ENCODE assay signal across 9 mouse cellular contexts in the genomic region with DNA sequence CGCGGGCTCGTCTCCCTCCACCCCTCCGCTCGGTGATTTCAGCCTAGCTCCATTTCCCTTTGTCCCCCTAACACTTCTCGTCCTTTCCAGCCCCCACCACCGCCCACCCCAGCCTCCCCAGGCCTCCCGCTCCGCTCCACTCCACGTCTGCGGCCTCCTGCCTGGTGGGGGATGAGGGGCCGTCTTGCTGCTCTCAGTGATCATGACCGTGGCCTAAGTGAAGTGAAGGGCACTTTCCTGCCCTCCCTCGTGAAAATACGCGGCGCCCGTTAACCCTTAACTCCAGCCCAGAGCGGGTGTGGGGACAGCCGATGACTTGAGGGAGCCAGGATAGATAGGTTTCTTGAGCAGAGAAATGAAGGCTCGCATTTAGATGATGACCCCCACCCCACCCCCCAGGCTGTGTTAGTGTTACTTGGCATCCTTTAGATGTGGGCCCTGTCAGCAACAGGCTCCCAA. TPM values are rescaled to one million over a fixed set of nuclear protein-coding genes. Genes with fewer than 3 reads are reported as not detected.
DNase-seq lines count a peak whose midpoint lies in the region; ATAC-seq lines count a peak whose summit lies in the region.
"Had no signal": no experiment of that assay in that cellular context is flagged by ENCODE, and none has a peak within 500 bp of the region (broad histone marks: within the 10 kb centered on the region; RNA-seq: fewer than 3 reads in every experiment).

No protein-coding gene starts in this region.

- WGBS in hindbrain, embryonic 16.5 days: under 1% methylated on average over 21 of the region's 21 CpGs
- WGBS in liver, embryonic 12.5 days (ENCODE audit: insufficient replicate concordance): under 1% methylated on average over 21 of the region's 21 CpGs
- under 1% methylated on average over 21 of the region's 21 CpGs for WGBS in neural tube, embryonic 13.5 days

- H3K4me2 ChIP-seq in hindbrain, embryonic 16.5 days (ENCODE audit: low read length): peak overlapping the region; percentile 92
- peak overlapping the region; percentile 94 for H3K4me2 ChIP-seq in liver, embryonic 12.5 days
- H3K4me2 ChIP-seq in neural tube, embryonic 13.5 days: peak overlapping the region; percentile 94

- peaks cover 2% of the 10 kb centered on the region for H3K36me3 ChIP-seq in hindbrain, embryonic 16.5 days (ENCODE audit: control insufficient read depth, insufficient read depth, low read length)
- peaks cover 35% of the 10 kb centered on the region for H3K36me3 ChIP-seq in liver, embryonic 12.5 days
- H3K36me3 ChIP-seq in neural tube, embryonic 13.5 days: peaks cover 31% of the 10 kb centered on the region

- DNase-seq in gastrocnemius, postnatal 14 days: peak; percentile 18
- DNase-seq in gastrocnemius, postnatal 36 days: no peak
- peak; percentile 38 to 42 for DNase-seq in adrenal gland, postnatal 36 days
- no peak for DNase-seq in right cerebral cortex, adult 18-20 months

- ATAC-seq in erythroid progenitor cell, adult 5-6 weeks (replicated peaks; ENCODE audit: low FRiP score, poor library complexity, severe bottlenecking): 0 out of 2 replicates have a peak, but pooled peaks have one; percentile 28
- ATAC-seq in hindbrain, embryonic 16.5 days: no peak
- ATAC-seq in liver, embryonic 12.5 days: no peak
- ATAC-seq in neural tube, embryonic 13.5 days (ENCODE audit: low read depth): no peak

- no peaks in the 10 kb centered on the region for H3K9me3 ChIP-seq in hindbrain, embryonic 16.5 days (ENCODE audit: control insufficient read depth, low read length)
- no peaks in the 10 kb centered on the region for H3K9me3 ChIP-seq in liver, embryonic 12.5 days (replicated peaks)
- no peaks in the 10 kb centered on the region for H3K9me3 ChIP-seq in neural tube, embryonic 13.5 days

- peak overlapping the region; percentile 92 for H3K9ac ChIP-seq in hindbrain, embryonic 16.5 days (ENCODE audit: low read depth, low read length)
- H3K9ac ChIP-seq in liver, embryonic 12.5 days: peak overlapping the region; percentile 97
- peak overlapping the region; percentile 97 for H3K9ac ChIP-seq in neural tube, embryonic 13.5 days

- H3K4me3 ChIP-seq in hindbrain, embryonic 16.5 days (ENCODE audit: low read length): peak overlapping the region; percentile 87
- H3K4me3 ChIP-seq in liver, embryonic 12.5 days: peak overlapping the region; percentile 92
- H3K4me3 ChIP-seq in neural tube, embryonic 13.5 days: peak overlapping the region; percentile 97

- intact Hi-C loops in gastrocnemius, postnatal 14 days (cut with DNase I; ENCODE audit: low total_unique reads): no loop called here
- intact Hi-C loops in gastrocnemius, postnatal 36 days (cut with DNase I): no loop called here

- peak overlapping the region; percentile 98 for H3K27ac ChIP-seq in hindbrain, embryonic 16.5 days (ENCODE audit: low read depth, low read length)
- peak overlapping the region; percentile 93 for H3K27ac ChIP-seq in liver, embryonic 12.5 days
- peak overlapping the region; percentile 97 for H3K27ac ChIP-seq in neural tube, embryonic 13.5 days (replicated peaks)

- H3K4me1 ChIP-seq in hindbrain, embryonic 16.5 days (ENCODE audit: control insufficient read depth, insufficient read depth, low read depth, low read length): peaks cover 37% of the 10 kb centered on the region
- peaks cover 74% of the 10 kb centered on the region for H3K4me1 ChIP-seq in liver, embryonic 12.5 days
- H3K4me1 ChIP-seq in neural tube, embryonic 13.5 days (replicated peaks): peaks cover 55% of the 10 kb centered on the region

- H3K27me3 ChIP-seq in hindbrain, embryonic 16.5 days (replicated peaks; ENCODE audit: control insufficient read depth, insufficient read depth, low read length): no peaks in the 10 kb centered on the region
- H3K27me3 ChIP-seq in liver, embryonic 12.5 days (replicated peaks): peaks cover 16% of the 10 kb centered on the region
- no peaks in the 10 kb centered on the region for H3K27me3 ChIP-seq in neural tube, embryonic 13.5 days
- H3K27me3 ChIP-seq: Patski had no signal

RNA-seq across cellular contexts. Expression of a gene that starts 2.4 kb away (rescaled TPM):
- total RNA-seq in gastrocnemius, postnatal 14 days (2021): 100 to 1,000 TPM; 172 to 199 TPM
- total RNA-seq in gastrocnemius, postnatal 36 days (2021): 100 to 1,000 TPM; 115 TPM
- 100 to 1,000 TPM; 421 to 431 TPM for total RNA-seq in adrenal gland, postnatal 36 days (2021)
- total RNA-seq in erythroid progenitor cell, adult 5-6 weeks (2015; ENCODE audit: low replicate concordance): 46.1 and 72.5 TPM in 2 replicates
- 24.0 and 38.4 TPM in 2 replicates for total RNA-seq in erythroid progenitor cell, adult 5-6 weeks (2017; ENCODE audit: low replicate concordance)
- 475 and 504 TPM in 2 replicates for polyA plus RNA-seq in hindbrain, embryonic 16.5 days (2015; fragmentation: Nextera tagmentation; extraction: Ambion mirVana)
- polyA plus RNA-seq in liver, embryonic 12.5 days (2016; fragmentation: Nextera tagmentation; extraction: Ambion mirVana): 165 and 171 TPM in 2 replicates
- 457 and 493 TPM in 2 replicates for polyA plus RNA-seq in neural tube, embryonic 13.5 days (2015; fragmentation: Nextera tagmentation; extraction: Ambion mirVana)

RNA-seq across cellular contexts. Expression of a gene that starts 39.8 kb away (rescaled TPM):
- 10 to 100 TPM; 59.7 to 62.2 TPM for total RNA-seq in gastrocnemius, postnatal 14 days (2021)
- total RNA-seq in gastrocnemius, postnatal 36 days (2021): 10 to 100 TPM; 55.6 to 58.9 TPM
- 10 to 100 TPM; 26.8 to 56.0 TPM for total RNA-seq in adrenal gland, postnatal 36 days (2021)
- 40.4 and 58.3 TPM in 2 replicates for total RNA-seq in erythroid progenitor cell, adult 5-6 weeks (2015; ENCODE audit: low replicate concordance)
- total RNA-seq in erythroid progenitor cell, adult 5-6 weeks (2017; ENCODE audit: low replicate concordance): 20.3 and 33.6 TPM in 2 replicates
- polyA plus RNA-seq in hindbrain, embryonic 16.5 days (2015; fragmentation: Nextera tagmentation; extraction: Ambion mirVana): 18.9 and 21.2 TPM in 2 replicates
- 31.7 and 33.5 TPM in 2 replicates for polyA plus RNA-seq in liver, embryonic 12.5 days (2016; fragmentation: Nextera tagmentation; extraction: Ambion mirVana)
- polyA plus RNA-seq in neural tube, embryonic 13.5 days (2015; fragmentation: Nextera tagmentation; extraction: Ambion mirVana): 23.4 and 24.7 TPM in 2 replicates

Comparison
In these comparisons a context has a peak if more than half of its experiments do, and no peak if none do; other contexts are left out.
1. DNase-seq: peak in gastrocnemius, postnatal 14 days (single experiment) and adrenal gland, postnatal 36 days (2 of 2); none in gastrocnemius, postnatal 36 days (0 of 2) and right cerebral cortex, adult 18-20 months (single experiment).
2. Peak in every context shown above with its lines, with median percentiles within 50 percentile points of each other: H3K27ac ChIP-seq, H3K4me2 ChIP-seq, H3K4me3 ChIP-seq and H3K9ac ChIP-seq.